Mouse (Mus musculus) heart, postnatal 0 days (tissue): ENCODE results near the gene Gm11060. TPM values are rescaled to one million over a fixed set of nuclear protein-coding genes. Genes with fewer than 3 reads are reported as not detected.

Experiments
- ATAC-seq: fragments of 200-750 bp; cut with Nextera tagmentation; 2 replicates; pipeline ENCODE4 v1.8.0; 2017; ENCODE audit warnings: low read depth, moderate number of reproducible peaks, moderate library complexity; ENCODE audit not compliant: insufficient read depth
- DNase-seq: peaks from one replicate; pipeline ENCODE4 v3.0.0-alpha.2; 2016; ENCODE audit warnings: low spot score
- H3K27ac ChIP-seq: fragments of 300-500 bp; sonication (generic); 2 replicates; pipeline ENCODE4 v1.5.1; 2014; ENCODE audit warnings: low read depth, mild to moderate bottlenecking
- H3K27me3 ChIP-seq: fragments of 300-500 bp; sonication (generic); 2 replicates; pipeline ENCODE4 v1.6.1; 2014; ENCODE audit warnings: low read length, mixed read lengths; ENCODE audit not compliant: control insufficient read depth, insufficient read depth
- H3K36me3 ChIP-seq: fragments of 300-500 bp; sonication (generic); replicated peaks from 2 replicates; pipeline ENCODE4 v1.6.1; 2014; ENCODE audit warnings: low read length, mixed read lengths; ENCODE audit not compliant: control insufficient read depth, insufficient read depth
- H3K4me1 ChIP-seq: fragments of 300-500 bp; sonication (generic); 2 replicates; pipeline ENCODE4 v1.6.1; 2014; ENCODE audit warnings: antibody characterized with exemption; ENCODE audit not compliant: control insufficient read depth, insufficient read depth
- H3K4me2 ChIP-seq: fragments of 300-500 bp; sonication (generic); 2 replicates; pipeline ENCODE4 v1.6.1; 2014; ENCODE audit warnings: low read depth, mild to moderate bottlenecking, low read length, moderate library complexity
- H3K4me3 ChIP-seq: fragments of 300-500 bp; sonication (generic); 2 replicates; pipeline ENCODE4 v1.5.1; 2014; ENCODE audit warnings: low read depth, low read length
- H3K9ac ChIP-seq: fragments of 300-500 bp; sonication (generic); replicated peaks from 2 replicates; pipeline ENCODE4 v1.6.1; 2014; ENCODE audit warnings: low read depth, low read length, mixed read lengths
- H3K9me3 ChIP-seq: fragments of 300-500 bp; sonication (generic); replicated peaks from 2 replicates; pipeline ENCODE4 v1.6.1; 2016; ENCODE audit warnings: low read length; ENCODE audit not compliant: control insufficient read depth
- CTCF ChIP-seq: IDR thresholded peaks from 2 replicates; pipeline ENCODE4 v1.5.1; 2016; ENCODE audit warnings: antibody characterized with exemption, control low read depth, low read depth
- EP300 ChIP-seq: IDR thresholded peaks from 2 replicates; pipeline ENCODE4 v1.6.1; 2016; ENCODE audit warnings: antibody characterized with exemption, low read depth
- WGBS: fragments of 180-500 bp; shearing (Covaris S2); extraction: QIAGEN DNeasy Blood & Tissue Kit; methylation state at CpG from one replicate; pipeline ENCODE4 v1.1.7; 2014; 5-methylcytosine and 5-hydroxymethylcytosine counted together
- polyA plus RNA-seq: library from polyadenylated mRNA; unstranded; fragments of >200 nt; fragmentation: Nextera tagmentation; extraction: Ambion mirVana; gene quantifications from 2 replicates; pipeline ENCODE4 v1.2.1, GENCODE M21; 2015
- total RNA-seq: library from RNA; depleted of rRNA; stranded (reverse); fragments of >200 nt; gene quantifications from 2 replicates; pipeline ENCODE4 v1.2.3, GENCODE M21; 2014; ENCODE audit warnings: low replicate concordance

The Gm11060 gene
- total and polyA plus RNA-seq, 2 experiments from 2014 or later, result not detected

- Histone ChIP-seq H3K9me3 (no peaks in the 10 kb centered on the region), H3K36me3 (no peaks in the 10 kb centered on the region), H3K4me3 (no peak overlapping the region), H3K27ac (no peak overlapping the region), H3K27me3 (no peaks in the 10 kb centered on the region), H3K9ac (no peak overlapping the region), H3K4me1 (no peaks in the 10 kb centered on the region), H3K4me2 (no peak overlapping the region)
- TF ChIP-seq EP300 (no peak), CTCF (no peak)
- ATAC-seq (no peak), DNase-seq (no peak)
- WGBS, result 72% methylated on average over 4 of the region's 4 CpGs
Observed at GRCm38 (mm10) chr2:105084035-105084434, 7.8 kb upstream of the Gm11060 start.

- TF ChIP-seq EP300 (no peak), CTCF (no peak)
- no peak for DNase-seq
- Histone ChIP-seq H3K36me3 (no peaks in the 10 kb centered on the region), H3K4me3 (no peak overlapping the region), H3K9me3 (no peaks in the 10 kb centered on the region), H3K27ac (no peak overlapping the region), H3K4me2 (no peak overlapping the region), H3K4me1 (peaks cover 6% of the 10 kb centered on the region; the same call in 1 of the 2 replicates), H3K27me3 (no peaks in the 10 kb centered on the region), H3K9ac (no peak overlapping the region)
- WGBS, result 83% methylated on average over 3 of the region's 3 CpGs
- ATAC-seq, result no peak
Observed at GRCm38 (mm10) chr2:105086081-105086480, 5.7 kb upstream of the Gm11060 start.

GRCm38 (mm10) chr2:105088005-105088404, 3.8 kb upstream of the Gm11060 start:
- no peak for TF ChIP-seq CTCF
- no peak for TF ChIP-seq EP300
- H3K36me3 ChIP-seq, result no peaks in the 10 kb centered on the region
- H3K4me3 ChIP-seq, result no peak overlapping the region
- no peaks in the 10 kb centered on the region for H3K9me3 ChIP-seq
- no peak overlapping the region for H3K4me2 ChIP-seq
- DNase-seq, result no peak
- no peaks in the 10 kb centered on the region for H3K27me3 ChIP-seq
- no peak overlapping the region for H3K9ac ChIP-seq
- no peak for ATAC-seq
- no peak overlapping the region for H3K27ac ChIP-seq
- peaks cover 6% of the 10 kb centered on the region; the same call in 1 of the 2 replicates for H3K4me1 ChIP-seq
- WGBS, result 41% methylated on average over 3 of the region's 3 CpGs

- no peak overlapping the region for H3K4me2 ChIP-seq
- no peak for ATAC-seq
- no peak for DNase-seq
- H3K4me3 ChIP-seq, result no peak overlapping the region
- H3K27me3 ChIP-seq, result no peaks in the 10 kb centered on the region
- no peak overlapping the region for H3K27ac ChIP-seq
- no peaks in the 10 kb centered on the region for H3K9me3 ChIP-seq
- WGBS, result 75% methylated on average over 4 of the region's 4 CpGs
- no peaks in the 10 kb centered on the region for H3K36me3 ChIP-seq
- H3K4me1 ChIP-seq, result peaks cover 6% of the 10 kb centered on the region; the same call in 1 of the 2 replicates
- TF ChIP-seq EP300 (no peak), CTCF (no peak)
- H3K9ac ChIP-seq, result no peak overlapping the region
Observed at GRCm38 (mm10) chr2:105089083-105089482, 2.7 kb upstream of the Gm11060 start.

- TF ChIP-seq EP300 (no peak), CTCF (no peak)
- H3K9ac ChIP-seq, result no peak overlapping the region
- 41% methylated on average over 7 of the region's 7 CpGs for WGBS
- H3K4me3 ChIP-seq, result no peak overlapping the region
- H3K36me3 ChIP-seq, result no peaks in the 10 kb centered on the region
- peaks cover 6% of the 10 kb centered on the region; the same call in 1 of the 2 replicates for H3K4me1 ChIP-seq
- H3K27me3 ChIP-seq, result no peaks in the 10 kb centered on the region
- ATAC-seq (no peak), DNase-seq (no peak)
- H3K27ac ChIP-seq, result no peak overlapping the region
- H3K9me3 ChIP-seq, result no peaks in the 10 kb centered on the region
- H3K4me2 ChIP-seq, result no peak overlapping the region
Observed at GRCm38 (mm10) chr2:105089581-105090508, 2.0 kb upstream of the Gm11060 start.
